Mouse (Mus musculus) thymus, postnatal 0 days (tissue): ENCODE data around the gene Tanc1. TPM values are rescaled to one million over a fixed set of nuclear protein-coding genes. Genes with fewer than 3 reads are reported as not detected.
"Not testable (repeated sequence)": the region's sequence is repeated elsewhere in the genome, so short reads cannot be mapped to it uniquely, and the experiment has no call there.

Source experiments
- DNase-seq: peaks from one replicate; pipeline ENCODE4 v3.0.0-alpha.2; 2015; ENCODE audit warnings: low spot score
- polyA plus RNA-seq: library from polyadenylated mRNA; unstranded; fragments of >200 nt; fragmentation: Nextera tagmentation; extraction: Ambion mirVana; gene quantifications from 2 replicates; pipeline ENCODE4 v1.2.1, GENCODE M21; 2015

The Tanc1 gene
- polyA plus RNA-seq, 1 experiment from 2014 or later: 3.3 TPM

DNA sequence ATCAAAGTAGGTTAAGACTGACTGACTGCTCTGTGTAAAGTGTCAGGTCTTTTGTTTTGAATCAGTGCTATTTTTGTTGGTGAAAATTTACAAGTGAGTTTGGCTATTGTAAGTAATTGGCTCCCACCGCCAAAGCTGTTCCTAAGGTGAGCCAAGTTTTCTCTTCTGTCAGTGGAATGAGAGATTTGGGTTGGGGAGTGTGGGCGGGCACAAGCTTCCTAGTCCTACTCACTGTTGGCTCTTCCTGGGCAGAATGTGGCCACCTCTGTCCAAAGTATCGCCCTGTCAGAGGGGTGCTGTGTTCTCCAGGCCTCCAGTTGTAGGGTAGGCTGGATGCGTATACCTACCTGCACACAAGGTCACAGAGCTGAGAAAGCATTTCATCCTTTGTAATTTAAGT is 213.5 kb downstream of the Tanc1 start:
- no peak for DNase-seq

- no peak for DNase-seq
These were observed 216.3 kb downstream of the Tanc1 start for GRCm38 (mm10) chr2:59828103-59828655.

DNA sequence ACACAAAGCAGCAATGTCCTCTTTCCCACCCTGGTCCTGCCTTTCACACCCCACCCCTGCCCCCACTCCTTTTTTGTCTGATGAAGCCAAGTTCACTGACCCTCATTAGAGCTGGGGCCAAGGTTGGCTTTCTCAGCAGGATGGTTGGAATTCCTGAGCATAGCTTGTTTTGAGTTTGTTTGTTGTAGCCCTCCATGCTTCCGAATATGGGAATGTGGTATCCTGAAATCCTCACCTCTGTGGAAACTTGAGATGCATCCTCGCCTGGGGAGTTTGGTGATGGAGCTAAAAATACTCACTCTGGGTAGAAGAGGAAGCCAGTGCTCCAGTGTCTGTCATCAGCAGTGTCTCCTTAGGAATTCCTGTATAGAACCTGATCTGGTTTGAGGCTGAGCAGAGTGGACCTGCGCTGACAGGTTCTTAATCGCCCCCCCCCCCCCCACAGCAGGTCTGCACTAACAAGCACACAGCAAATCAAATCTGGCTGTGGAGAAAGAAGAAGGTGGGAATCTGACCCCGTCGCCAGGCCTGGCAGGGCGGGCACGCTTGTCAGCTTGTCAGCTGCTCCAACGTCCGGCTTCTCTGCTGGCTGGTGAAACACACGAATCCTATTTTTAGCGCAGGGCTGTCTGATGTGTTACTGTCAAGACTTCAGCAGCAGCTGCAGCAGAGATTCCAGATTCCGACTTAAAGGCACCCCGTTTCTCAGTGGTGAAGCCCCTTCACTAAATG is 217.1 kb downstream of the Tanc1 start:
- DNase-seq: peak; percentile 40

- no peak for DNase-seq
These were observed 217.9 kb downstream of the Tanc1 start for GRCm38 (mm10) chr2:59829718-59830117.

GRCm38 (mm10) chr2:59830151-59830550 is 218.3 kb downstream of the Tanc1 start:
- no peak for DNase-seq

GRCm38 (mm10) chr2:59830940-59831339 is 219.1 kb downstream of the Tanc1 start:
- DNase-seq: no peak

GRCm38 (mm10) chr2:59831831-59832230 is 220.0 kb downstream of the Tanc1 start:
- DNase-seq: no peak

- no peak for DNase-seq
These were observed 227.0 kb downstream of the Tanc1 start for GRCm38 (mm10) chr2:59838825-59839224.

DNA sequence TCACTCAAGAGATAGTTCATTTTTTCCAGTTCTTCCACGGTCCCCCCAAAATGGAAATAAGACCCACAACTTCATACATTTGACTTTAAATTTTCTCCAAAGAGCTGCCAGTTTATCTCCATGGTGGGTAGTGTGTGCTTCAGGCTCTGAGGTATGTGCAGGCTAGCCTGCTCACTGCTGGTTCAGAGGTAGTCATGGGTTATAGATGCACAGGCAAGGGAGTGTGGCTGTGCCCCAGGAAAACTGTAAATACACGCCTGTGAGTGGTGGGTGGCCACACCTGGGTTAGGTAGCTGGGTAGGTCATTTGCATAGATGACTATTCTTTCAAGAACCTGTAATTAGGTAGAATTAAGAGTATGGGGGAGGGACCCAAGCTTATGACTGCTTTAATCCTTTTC is 227.9 kb downstream of the Tanc1 start:
- no peak for DNase-seq

- DNase-seq: no peak
These were observed 228.3 kb downstream of the Tanc1 start for GRCm38 (mm10) chr2:59840191-59840590.

- peak; percentile 19 for DNase-seq
These were observed 229.5 kb downstream of the Tanc1 start for GRCm38 (mm10) chr2:59841189-59841939.

- DNase-seq: no peak
These were observed 230.1 kb downstream of the Tanc1 start for GRCm38 (mm10) chr2:59841944-59842343.

DNA sequence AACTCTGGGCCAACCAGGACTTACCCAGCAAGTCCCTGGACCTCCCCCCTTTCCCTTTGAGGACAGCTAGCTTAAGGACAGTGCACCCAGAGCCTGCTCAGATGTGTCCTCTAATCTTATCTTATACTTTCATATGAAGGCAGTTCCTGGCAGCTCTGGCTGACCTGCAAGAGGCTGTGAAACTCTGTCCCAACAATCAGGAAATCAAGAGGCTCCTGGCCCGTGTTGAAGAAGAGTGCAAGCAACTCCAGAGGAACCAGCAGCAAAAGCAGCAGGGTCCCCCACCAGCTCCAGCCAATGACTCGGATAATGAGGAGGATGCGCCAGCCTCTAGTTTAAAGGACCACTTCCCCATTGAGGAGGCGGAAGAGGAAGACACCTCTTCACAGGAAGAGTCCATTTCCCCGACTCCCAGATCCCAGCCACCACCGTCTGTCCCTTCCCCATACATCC is 230.7 kb downstream of the Tanc1 start:
- no peak for DNase-seq

GRCm38 (mm10) chr2:59843156-59843555 is 231.3 kb downstream of the Tanc1 start:
- no peak for DNase-seq

DNA sequence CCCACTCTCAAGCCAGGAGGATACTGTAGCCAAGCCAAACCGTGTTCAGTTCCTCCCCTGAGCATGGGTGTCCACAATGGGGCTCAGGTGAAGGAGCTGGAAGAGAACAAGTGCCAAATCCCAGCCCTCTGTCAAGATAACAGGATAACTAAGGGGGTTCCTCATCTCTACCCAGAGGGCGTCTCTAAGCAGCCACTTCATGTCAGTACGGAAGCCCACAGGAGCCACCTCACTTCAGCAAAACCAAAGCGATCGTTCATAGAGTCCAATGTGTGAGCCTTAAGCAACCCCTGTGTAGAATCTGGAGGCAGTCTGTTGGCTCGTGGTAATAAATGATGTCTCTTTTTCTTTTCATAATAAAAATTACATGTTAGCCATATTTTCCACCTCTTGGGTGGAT is 232.0 kb downstream of the Tanc1 start:
- no peak for DNase-seq

GRCm38 (mm10) chr2:59851885-59852284 is 240.0 kb downstream of the Tanc1 start:
- not testable (repeated sequence) for DNase-seq

DNA sequence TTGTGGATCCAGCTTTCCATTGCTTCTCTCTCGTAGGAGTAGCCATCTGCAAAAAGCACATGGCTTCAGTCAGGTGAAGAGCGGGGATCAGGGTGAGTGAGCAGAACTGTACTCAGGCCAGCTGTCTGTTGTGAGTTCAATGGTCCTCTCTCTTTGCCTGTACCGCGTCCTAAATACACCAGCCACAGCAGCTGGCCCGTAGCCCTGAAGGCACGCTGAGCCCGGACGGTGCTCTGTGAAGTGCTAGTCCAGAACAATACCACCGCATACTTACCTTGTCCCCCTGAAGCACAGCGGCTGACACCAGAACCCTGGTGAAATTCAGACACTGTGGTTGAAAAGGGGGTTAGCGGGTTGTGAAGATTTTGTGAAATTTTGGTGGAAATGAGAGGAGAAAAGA is 241.1 kb downstream of the Tanc1 start:
- DNase-seq: no peak

GRCm38 (mm10) chr2:59853543-59853942 is 241.7 kb downstream of the Tanc1 start:
- no peak for DNase-seq

DNA sequence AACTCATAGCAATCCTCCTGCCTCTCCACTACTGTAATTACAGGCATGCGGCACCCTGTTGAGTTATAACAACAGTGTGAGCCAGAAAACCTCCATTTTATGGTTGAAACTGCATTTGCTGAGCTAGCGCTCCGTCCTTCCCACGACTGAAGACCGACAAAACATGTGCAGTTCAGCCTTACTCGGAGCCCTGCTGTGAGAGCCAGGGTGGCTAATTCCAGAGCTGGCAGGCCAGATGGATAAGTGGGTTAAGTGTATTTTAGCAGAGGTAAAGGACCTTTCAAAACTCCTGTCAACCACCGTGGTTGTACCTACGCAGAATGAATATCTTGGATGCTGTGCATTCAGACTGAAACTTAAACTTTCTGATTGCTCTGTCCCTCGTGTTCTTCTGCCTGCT is 242.5 kb downstream of the Tanc1 start:
- DNase-seq: no peak

DNA sequence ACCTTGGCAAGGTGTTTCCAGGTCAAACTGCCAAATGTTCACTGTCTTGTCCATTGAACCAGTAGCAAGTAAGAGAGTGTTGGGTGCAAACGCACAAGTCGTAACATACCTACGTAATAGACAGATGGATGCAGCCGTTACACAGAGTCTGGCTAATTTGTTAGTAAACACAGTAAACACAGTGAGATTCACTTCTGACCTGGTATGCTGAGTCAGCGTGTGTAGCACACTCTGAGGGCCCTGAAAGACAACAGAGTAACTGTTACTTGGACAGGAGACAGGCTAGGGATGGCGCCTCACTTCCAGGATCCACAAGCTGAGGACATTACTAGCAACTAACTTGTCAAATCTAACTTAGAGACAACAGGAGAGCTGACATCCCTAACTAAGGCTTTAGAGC is 250.8 kb downstream of the Tanc1 start:
- no peak for DNase-seq

DNA sequence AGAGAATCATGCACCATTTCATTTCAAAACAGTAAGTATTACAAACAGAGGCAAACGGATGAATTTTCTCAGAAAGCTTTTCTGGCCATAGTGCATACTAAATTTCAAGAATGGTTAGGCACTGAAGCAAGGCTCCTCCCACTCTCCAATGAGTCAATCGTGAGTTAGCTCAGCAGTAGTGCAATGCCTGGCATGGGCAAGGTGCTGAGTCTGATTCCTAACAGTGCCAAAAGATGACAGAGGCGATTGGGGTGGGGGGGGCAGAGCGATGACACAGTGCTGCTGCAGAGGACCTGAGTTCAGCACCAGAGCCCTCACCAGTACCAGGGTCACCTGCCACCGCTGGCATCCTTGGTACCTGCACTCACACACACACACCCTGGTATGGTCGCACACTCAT is 258.7 kb downstream of the Tanc1 start:
- no peak for DNase-seq

DNA sequence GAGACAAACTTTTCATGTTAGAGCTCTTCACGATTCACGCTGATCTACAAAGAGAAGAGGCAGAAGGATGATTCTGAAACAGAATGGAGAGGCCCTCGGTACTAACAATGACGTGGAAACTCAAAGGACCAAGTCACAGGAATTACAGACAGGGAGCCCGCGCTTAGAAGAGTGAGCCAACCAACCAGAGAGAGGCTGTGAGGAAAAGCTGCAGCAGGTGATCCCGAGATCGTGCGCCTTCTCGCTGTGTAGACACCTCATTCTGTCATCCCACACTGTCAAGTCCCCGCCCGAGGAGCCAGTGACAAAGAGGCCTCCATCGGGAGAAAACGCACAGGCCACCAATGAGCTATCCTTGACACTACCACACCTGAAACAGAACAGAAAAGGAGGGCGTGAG is 264.6 kb downstream of the Tanc1 start:
- DNase-seq: no peak
